Mouse (Mus musculus): ENCODE data around the gene Ablim2. TPM values are rescaled to one million over a fixed set of nuclear protein-coding genes. Genes with fewer than 3 reads are reported as not detected.

The Ablim2 gene
- polyA plus RNA-seq, 1 experiment from 2014 or later = 0.09 TPM

GRCm38 (mm10) chr5:35900401-35901225 lies 142.9 kb downstream of the Ablim2 start:
- Histone ChIP-seq H3K9ac (ENCODE audit: low read length) (no peak overlapping the region), H3K4me2 (ENCODE audit: low read depth, low read length, severe bottlenecking) (no peak overlapping the region), H3K27me3 (ENCODE audit: control insufficient read depth, insufficient read depth, low read length) (no peaks in the 10 kb centered on the region), H3K4me1 (replicated peaks; ENCODE audit: control insufficient read depth, insufficient read depth, low read length) (peaks cover 5% of the 10 kb centered on the region; the same call in 1 of the 2 replicates), H3K27ac (ENCODE audit: low read depth, low read length) (no peak overlapping the region), H3K36me3 (ENCODE audit: control insufficient read depth, insufficient read depth, low read length) (no peaks in the 10 kb centered on the region), H3K9me3 (ENCODE audit: control insufficient read depth, low read length) (no peaks in the 10 kb centered on the region), H3K4me3 (ENCODE audit: low read depth, low read length) (no peak overlapping the region)
- no peak for DNase-seq (ENCODE audit: low spot score)
- no peak for ATAC-seq (replicated peaks; ENCODE audit: low FRiP score)
- 32% methylated on average over 9 of the region's 10 CpGs for WGBS

GRCm38 (mm10) chr5:35901226-35901809 lies 143.6 kb downstream of the Ablim2 start:
- H3K27ac ChIP-seq (ENCODE audit: low read depth, low read length) = no peak overlapping the region
- H3K9ac ChIP-seq (ENCODE audit: low read length) = no peak overlapping the region
- 51% methylated on average over 12 of the region's 12 CpGs for WGBS
- H3K4me1 ChIP-seq (replicated peaks; ENCODE audit: control insufficient read depth, insufficient read depth, low read length) = peaks cover 5% of the 10 kb centered on the region; the same call in 1 of the 2 replicates
- no peak overlapping the region for H3K4me3 ChIP-seq (ENCODE audit: low read depth, low read length)
- ATAC-seq (replicated peaks; ENCODE audit: low FRiP score) (no peak), DNase-seq (ENCODE audit: low spot score) (no peak)
- no peak overlapping the region for H3K4me2 ChIP-seq (ENCODE audit: low read depth, low read length, severe bottlenecking)
- H3K27me3 ChIP-seq (ENCODE audit: control insufficient read depth, insufficient read depth, low read length) = no peaks in the 10 kb centered on the region
- H3K9me3 ChIP-seq (ENCODE audit: control insufficient read depth, low read length) = no peaks in the 10 kb centered on the region
- no peaks in the 10 kb centered on the region for H3K36me3 ChIP-seq (ENCODE audit: control insufficient read depth, insufficient read depth, low read length)

DNA sequence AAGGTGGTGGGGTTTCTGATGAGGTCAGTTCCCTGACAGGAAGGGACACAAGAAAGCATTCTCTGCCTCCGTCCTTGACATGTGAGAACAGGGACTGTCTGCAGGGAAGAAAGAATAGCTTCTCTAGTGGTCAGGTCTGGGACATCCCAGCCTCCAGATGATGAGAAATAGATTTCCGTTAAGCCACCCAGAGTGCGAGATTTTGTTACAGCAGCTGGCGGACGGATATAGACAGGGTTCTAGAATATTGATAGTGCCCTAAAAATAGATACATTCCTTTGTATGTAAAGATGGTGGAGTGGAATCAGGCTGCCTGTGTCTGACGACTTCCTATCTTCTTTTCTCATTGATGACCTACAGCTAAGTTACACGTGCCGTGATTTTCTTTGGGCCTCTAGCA lies 145.8 kb downstream of the Ablim2 start:
- peaks cover 6% of the 10 kb centered on the region; the same call in 1 of the 2 replicates for H3K4me1 ChIP-seq (replicated peaks; ENCODE audit: control insufficient read depth, insufficient read depth, low read length)
- H3K27me3 ChIP-seq (ENCODE audit: control insufficient read depth, insufficient read depth, low read length) = no peaks in the 10 kb centered on the region
- H3K4me3 ChIP-seq (ENCODE audit: low read depth, low read length) = no peak overlapping the region
- no peak overlapping the region for H3K27ac ChIP-seq (ENCODE audit: low read depth, low read length)
- H3K9me3 ChIP-seq (ENCODE audit: control insufficient read depth, low read length) = no peaks in the 10 kb centered on the region
- no peaks in the 10 kb centered on the region for H3K36me3 ChIP-seq (ENCODE audit: control insufficient read depth, insufficient read depth, low read length)
- H3K4me2 ChIP-seq (ENCODE audit: low read depth, low read length, severe bottlenecking) = no peak overlapping the region
- DNase-seq (ENCODE audit: low spot score) (no peak), ATAC-seq (replicated peaks; ENCODE audit: low FRiP score) (no peak)
- 80% methylated on average over 8 of the region's 8 CpGs for WGBS
- no peak overlapping the region for H3K9ac ChIP-seq (ENCODE audit: low read length)

DNA sequence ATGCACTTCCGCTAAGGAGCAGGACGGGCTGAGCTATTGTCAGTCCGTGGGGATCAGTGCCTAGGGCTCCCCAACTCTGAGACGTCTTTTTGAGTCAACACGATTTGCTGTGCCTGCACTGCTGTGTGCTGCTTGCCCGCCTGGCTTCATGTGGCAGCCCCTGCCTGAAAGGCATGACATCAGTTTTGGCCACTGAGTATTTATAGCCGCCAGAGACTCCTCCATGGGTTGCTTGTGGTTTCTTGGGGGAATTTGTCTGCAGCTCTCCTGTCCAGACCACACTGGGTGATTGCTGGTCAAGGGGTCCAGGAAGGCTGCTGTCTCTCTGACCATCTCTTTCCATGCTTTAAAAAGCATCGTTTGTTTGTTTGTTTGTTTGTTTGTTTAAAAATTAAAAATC lies 147.6 kb downstream of the Ablim2 start:
- Histone ChIP-seq H3K27ac (ENCODE audit: low read depth, low read length) (no peak overlapping the region), H3K9ac (ENCODE audit: low read length) (no peak overlapping the region), H3K4me2 (ENCODE audit: low read depth, low read length, severe bottlenecking) (no peak overlapping the region), H3K4me3 (ENCODE audit: low read depth, low read length) (no peak overlapping the region), H3K9me3 (ENCODE audit: control insufficient read depth, low read length) (no peaks in the 10 kb centered on the region), H3K27me3 (ENCODE audit: control insufficient read depth, insufficient read depth, low read length) (no peaks in the 10 kb centered on the region), H3K36me3 (ENCODE audit: control insufficient read depth, insufficient read depth, low read length) (no peaks in the 10 kb centered on the region), H3K4me1 (replicated peaks; ENCODE audit: control insufficient read depth, insufficient read depth, low read length) (peaks cover 5% of the 10 kb centered on the region; the same call in 1 of the 2 replicates)
- 77% methylated on average over 8 of the region's 8 CpGs for WGBS
- no peak for ATAC-seq (replicated peaks; ENCODE audit: low FRiP score)
- DNase-seq (ENCODE audit: low spot score) = no peak

DNA sequence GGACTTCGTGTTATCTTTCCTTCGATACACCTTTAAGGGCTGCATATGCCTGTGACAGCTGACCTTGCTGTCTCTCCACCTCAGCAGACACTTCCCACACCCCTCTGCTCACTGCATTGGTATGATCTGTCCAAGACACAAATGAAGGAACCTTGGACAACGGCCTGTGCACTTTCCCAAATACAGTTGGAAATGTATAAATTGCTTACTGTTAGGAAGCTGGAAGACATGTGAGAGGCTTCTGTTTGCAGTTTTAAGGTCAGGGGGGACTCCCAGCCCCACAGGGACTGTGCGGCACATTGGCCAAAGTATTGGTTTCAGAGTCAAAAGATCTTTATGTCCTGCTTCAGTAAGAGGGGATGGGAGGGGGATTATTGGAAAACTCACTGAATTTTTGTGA lies 149.4 kb downstream of the Ablim2 start:
- Histone ChIP-seq H3K9me3 (ENCODE audit: control insufficient read depth, low read length) (no peaks in the 10 kb centered on the region), H3K27me3 (ENCODE audit: control insufficient read depth, insufficient read depth, low read length) (no peaks in the 10 kb centered on the region), H3K27ac (ENCODE audit: low read depth, low read length) (no peak overlapping the region), H3K4me2 (ENCODE audit: low read depth, low read length, severe bottlenecking) (no peak overlapping the region), H3K4me3 (ENCODE audit: low read depth, low read length) (no peak overlapping the region), H3K36me3 (ENCODE audit: control insufficient read depth, insufficient read depth, low read length) (no peaks in the 10 kb centered on the region), H3K4me1 (replicated peaks; ENCODE audit: control insufficient read depth, insufficient read depth, low read length) (0 out of 2 replicates have a peak, but pooled peaks cover 3% of the 10 kb centered on the region), H3K9ac (ENCODE audit: low read length) (no peak overlapping the region)
- ATAC-seq (replicated peaks; ENCODE audit: low FRiP score) (no peak), DNase-seq (ENCODE audit: low spot score) (no peak)
- WGBS = 84% methylated on average over 4 of the region's 4 CpGs

DNA sequence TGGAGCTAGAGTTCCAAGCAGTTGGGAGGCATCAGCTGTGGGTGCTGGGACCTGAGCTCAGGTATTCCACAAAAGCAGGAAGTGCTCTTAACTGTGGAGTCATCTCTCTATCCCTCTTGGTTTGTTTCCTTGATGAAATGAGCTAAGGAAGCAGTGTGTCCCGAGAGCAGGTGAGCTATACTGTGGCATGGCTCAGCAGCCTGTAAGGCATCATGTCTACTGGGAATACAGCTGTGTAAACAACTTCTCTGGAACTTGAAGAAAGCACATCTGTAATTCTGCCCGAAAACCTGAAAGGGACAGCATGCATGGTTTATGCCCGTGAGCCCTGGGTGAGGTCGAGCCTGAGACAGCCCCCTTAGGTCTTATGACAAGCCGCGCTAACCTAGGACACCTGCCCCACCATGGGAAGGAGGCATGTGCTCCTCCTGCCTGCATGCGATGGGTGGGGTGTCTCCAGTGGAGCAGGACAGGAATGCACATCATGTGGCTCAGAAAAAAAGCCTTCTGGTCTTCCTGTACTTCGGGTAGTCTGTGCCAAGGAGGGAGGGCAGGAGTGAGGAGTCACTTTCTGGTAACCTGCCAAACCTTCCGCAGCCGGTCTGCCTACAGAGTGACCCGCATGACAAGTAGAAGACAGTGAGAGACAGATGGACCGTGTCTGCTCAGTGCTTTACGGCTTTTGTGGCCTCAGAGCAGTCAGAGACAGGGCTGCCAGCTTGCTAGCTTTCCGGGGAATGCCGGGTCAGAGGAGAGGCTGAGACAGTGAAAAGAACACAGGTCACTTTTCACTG lies 150.2 kb downstream of the Ablim2 start:
- H3K36me3 ChIP-seq (ENCODE audit: control insufficient read depth, insufficient read depth, low read length) = no peaks in the 10 kb centered on the region
- ATAC-seq (replicated peaks; ENCODE audit: low FRiP score) = no peak
- no peak overlapping the region for H3K4me3 ChIP-seq (ENCODE audit: low read depth, low read length)
- 60% methylated on average over 15 of the region's 15 CpGs for WGBS
- H3K27me3 ChIP-seq (ENCODE audit: control insufficient read depth, insufficient read depth, low read length) = no peaks in the 10 kb centered on the region
- no peak for DNase-seq (ENCODE audit: low spot score)
- no peak overlapping the region for H3K27ac ChIP-seq (ENCODE audit: low read depth, low read length)
- H3K4me1 ChIP-seq (replicated peaks; ENCODE audit: control insufficient read depth, insufficient read depth, low read length) = 0 out of 2 replicates have a peak, but pooled peaks cover 3% of the 10 kb centered on the region
- H3K9ac ChIP-seq (ENCODE audit: low read length) = no peak overlapping the region
- H3K4me2 ChIP-seq (ENCODE audit: low read depth, low read length, severe bottlenecking) = no peak overlapping the region
- H3K9me3 ChIP-seq (ENCODE audit: control insufficient read depth, low read length) = no peaks in the 10 kb centered on the region

- 0 out of 2 replicates have a peak, but pooled peaks cover 3% of the 10 kb centered on the region for H3K4me1 ChIP-seq (replicated peaks; ENCODE audit: control insufficient read depth, insufficient read depth, low read length)
- DNase-seq (ENCODE audit: low spot score) = no peak
- no peak overlapping the region for H3K4me2 ChIP-seq (ENCODE audit: low read depth, low read length, severe bottlenecking)
- 84% methylated on average over 13 of the region's 13 CpGs for WGBS
- H3K27me3 ChIP-seq (ENCODE audit: control insufficient read depth, insufficient read depth, low read length) = no peaks in the 10 kb centered on the region
- H3K36me3 ChIP-seq (ENCODE audit: control insufficient read depth, insufficient read depth, low read length) = no peaks in the 10 kb centered on the region
- H3K4me3 ChIP-seq (ENCODE audit: low read depth, low read length) = no peak overlapping the region
- H3K9ac ChIP-seq (ENCODE audit: low read length) = no peak overlapping the region
- H3K9me3 ChIP-seq (ENCODE audit: control insufficient read depth, low read length) = no peaks in the 10 kb centered on the region
- ATAC-seq (replicated peaks; ENCODE audit: low FRiP score) = no peak
- no peak overlapping the region for H3K27ac ChIP-seq (ENCODE audit: low read depth, low read length)
Measured at GRCm38 (mm10) chr5:35908626-35909443, 151.2 kb downstream of the Ablim2 start.
